ENCODE assay signal across 24 mouse cellular contexts in genomic region chr7:50514830-50515229, GRCm38 (mm10).
DNase-seq lines count a peak whose midpoint lies in the region; ATAC-seq and TF ChIP-seq lines count a peak whose summit lies in the region.
"Had no signal": no experiment of that assay in that cellular context is flagged by ENCODE, and none has a peak within 500 bp of the region (broad histone marks: within the 10 kb centered on the region; RNA-seq: fewer than 3 reads in every experiment).

No protein-coding gene starts in this region.

- peak; percentile 77; the same call in 1 of the 2 replicates for ATAC-seq in forebrain, embryonic 13.5 days
- ATAC-seq in forebrain, embryonic 16.5 days, result peak; percentile 67; the same call in 1 of the 2 replicates
- ATAC-seq: CD4-positive, CD25-positive, alpha-beta regulatory T cell, adult 4 months; hindbrain, embryonic 16.5 days; intestine, postnatal 0 days had no signal

- H3K27ac ChIP-seq in forebrain, embryonic 13.5 days, result no peak overlapping the region
- H3K27ac ChIP-seq in forebrain, embryonic 16.5 days (ENCODE audit: low read length), result no peak overlapping the region
- H3K27ac ChIP-seq: heart, embryonic 15.5 days; hindbrain, embryonic 10.5 days; hindbrain, embryonic 13.5 days had no signal

- 45% methylated on average over 3 of the region's 3 CpGs for WGBS in forebrain, embryonic 13.5 days
- 14% methylated on average over 3 of the region's 3 CpGs for WGBS in forebrain, embryonic 16.5 days

- no peaks in the 10 kb centered on the region for H3K27me3 ChIP-seq in forebrain, embryonic 13.5 days
- H3K27me3 ChIP-seq in forebrain, embryonic 16.5 days (replicated peaks; ENCODE audit: control insufficient read depth, insufficient read depth, low read length), result no peaks in the 10 kb centered on the region
- H3K27me3 ChIP-seq: heart, embryonic 12.5 days; heart, embryonic 15.5 days; hindbrain, embryonic 13.5 days had no signal

- TF ChIP-seq POLR2A in brain, embryonic 14.5 days (IDR thresholded peaks at IDR 0.05; ENCODE audit: borderline replicate concordance, extremely low read depth, insufficient read depth, insufficient read length, poor library complexity, severe bottlenecking), result no peak

- H3K4me3 ChIP-seq in forebrain, embryonic 13.5 days, result no peak overlapping the region
- H3K4me3 ChIP-seq in forebrain, embryonic 16.5 days (replicated peaks; ENCODE audit: low read length), result no peak overlapping the region
- H3K4me3 ChIP-seq: heart, embryonic 12.5 days; heart, embryonic 15.5 days; hindbrain, embryonic 10.5 days; hindbrain, embryonic 13.5 days had no signal

- TF ChIP-seq CTCF in brain, embryonic 14.5 days (IDR thresholded peaks at IDR 0.05; ENCODE audit: borderline replicate concordance, extremely low read depth, insufficient read depth, insufficient read length), result no peak

- no peaks in the 10 kb centered on the region for H3K36me3 ChIP-seq in forebrain, embryonic 13.5 days (ENCODE audit: poor library complexity, severe bottlenecking)
- no peaks in the 10 kb centered on the region for H3K36me3 ChIP-seq in forebrain, embryonic 16.5 days (ENCODE audit: control insufficient read depth, insufficient read depth)
- H3K36me3 ChIP-seq: heart, embryonic 12.5 days; heart, embryonic 15.5 days; hindbrain, embryonic 10.5 days; hindbrain, embryonic 13.5 days had no signal

- DNase-seq in brain, embryonic 14.5 days (ENCODE audit: low read depth), result peak; percentile 56
- no peak for DNase-seq in testis, postnatal 14 days (ENCODE audit: low spot score)
- no peak for DNase-seq in layer of hippocampus, adult 18-20 months (ENCODE audit: low spot score in 2 of 2)
- no peak for DNase-seq in ovary, adult 18-20 months (ENCODE audit: low spot score)
- DNase-seq: adrenal gland, adult 2 months; adrenal gland, postnatal 14 days; cerebellum, adult 11-12 months; cerebellum, adult 8-10 months; cerebellum, postnatal 10 days; cerebellum, postnatal 36 days; embryo, embryonic 11 days; gastrocnemius, postnatal 25 days; heart, adult 18-20 months; heart, postnatal 10 days; heart, postnatal 36 days had no signal

- no peak overlapping the region for H3K4me2 ChIP-seq in forebrain, embryonic 13.5 days
- no peak overlapping the region for H3K4me2 ChIP-seq in forebrain, embryonic 16.5 days (ENCODE audit: low read length)
- H3K4me2 ChIP-seq: heart, embryonic 12.5 days; heart, embryonic 15.5 days; hindbrain, embryonic 13.5 days had no signal

- H3K9me3 ChIP-seq in forebrain, embryonic 13.5 days (replicated peaks), result no peaks in the 10 kb centered on the region
- no peaks in the 10 kb centered on the region for H3K9me3 ChIP-seq in forebrain, embryonic 16.5 days (ENCODE audit: control insufficient read depth, low read length)
- H3K9me3 ChIP-seq: heart, embryonic 12.5 days; heart, embryonic 15.5 days; hindbrain, embryonic 10.5 days; hindbrain, embryonic 13.5 days had no signal

- no peak overlapping the region for H3K9ac ChIP-seq in forebrain, embryonic 13.5 days
- H3K9ac ChIP-seq in forebrain, embryonic 16.5 days (replicated peaks; ENCODE audit: low read depth, low read length), result no peak overlapping the region
- H3K9ac ChIP-seq: heart, embryonic 12.5 days; heart, embryonic 15.5 days; hindbrain, embryonic 13.5 days had no signal

- no peaks in the 10 kb centered on the region for H3K4me1 ChIP-seq in forebrain, embryonic 13.5 days
- H3K4me1 ChIP-seq in forebrain, embryonic 16.5 days (replicated peaks; ENCODE audit: control insufficient read depth, insufficient read depth, low read length), result no peaks in the 10 kb centered on the region
- H3K4me1 ChIP-seq: heart, embryonic 12.5 days; heart, embryonic 15.5 days; hindbrain, embryonic 10.5 days; hindbrain, embryonic 13.5 days had no signal
